Mouse (Mus musculus): ENCODE data around the gene Arhgdig.
A peak's percentile ranks its signal among the peaks of the same experiment; 100 is the strongest.

Arhgdig gene

GRCm38 (mm10) chr17:26207686-26208085 lies at the start of gene Arhgdig:
Gene Arhgdig, minus strand, starts transcription at chr17:26207786.
- DNase-seq (ENCODE audit: low read depth, low spot score): peak; percentile 33

GRCm38 (mm10) chr17:26255313-26255712 lies 47.7 kb upstream of the Arhgdig start:
- no peak for DNase-seq (ENCODE audit: low read depth, low spot score)

DNA sequence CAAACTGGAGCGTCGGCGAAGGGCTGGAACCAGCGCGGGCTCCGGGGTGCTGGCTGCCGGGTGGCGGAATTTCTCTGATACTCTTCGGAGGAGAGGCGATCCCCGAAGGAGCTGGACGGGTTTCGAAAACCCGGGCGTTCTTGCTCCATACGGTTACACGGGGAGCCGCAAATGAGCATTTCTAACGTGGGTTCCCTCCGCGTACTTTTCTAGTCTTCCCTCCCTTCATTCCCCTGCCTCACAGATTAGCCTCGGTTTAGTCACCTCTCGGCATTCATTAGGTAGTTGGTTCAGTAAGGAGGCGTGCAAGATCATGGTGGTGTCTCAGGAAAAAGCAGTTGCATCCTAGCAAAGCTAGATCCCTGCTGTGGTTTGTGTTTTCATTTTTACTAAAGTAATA lies 45.8 kb upstream of the Arhgdig start:
- DNase-seq (ENCODE audit: low read depth, low spot score): peak; percentile 39

- peak; percentile 96 for DNase-seq (ENCODE audit: low read depth, low spot score)
Measured at GRCm38 (mm10) chr17:26252539-26253251, 45.1 kb upstream of the Arhgdig start, which contains the start of gene Luc7l. Gene Luc7l, plus strand, starts transcription at chr17:26252896.

- DNase-seq (ENCODE audit: low read depth, low spot score): peak; percentile 39
Measured at GRCm38 (mm10) chr17:26251886-26252538, 44.4 kb upstream of the Arhgdig start.

DNA sequence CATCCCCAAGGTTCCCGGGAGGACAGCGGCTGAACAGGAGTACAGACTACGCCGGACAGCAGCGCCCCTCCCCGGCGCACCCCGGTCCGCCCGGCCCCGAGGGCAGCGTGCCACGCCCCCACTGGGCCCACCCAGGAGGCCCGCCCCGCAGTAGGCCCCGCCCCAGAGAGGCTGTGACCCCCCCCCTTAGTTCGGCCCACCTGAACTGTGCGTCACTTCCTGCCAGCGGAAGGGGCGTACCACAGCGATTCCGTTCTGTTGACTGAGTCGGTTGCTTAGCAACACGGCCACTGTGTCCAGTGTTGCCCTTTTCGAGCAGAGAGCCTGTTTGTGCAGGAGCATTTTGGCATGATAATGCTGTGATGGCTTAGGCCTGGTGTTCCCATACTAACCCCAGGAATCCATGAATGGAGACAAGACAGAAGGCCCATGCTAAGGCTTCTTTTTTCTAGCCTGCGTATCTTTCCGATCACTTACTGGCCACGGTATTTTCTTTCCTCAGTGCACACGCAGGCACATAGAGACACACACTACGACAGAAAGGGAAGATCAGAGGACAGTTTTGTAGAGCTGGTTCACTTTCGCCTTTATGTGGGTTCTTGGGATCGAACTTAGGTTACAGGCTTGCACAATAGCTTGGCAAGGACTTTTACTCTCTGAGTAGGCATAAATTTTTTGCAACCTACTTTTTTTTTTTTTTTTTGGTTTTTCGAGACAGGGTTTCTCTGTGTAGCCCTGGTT lies 36.7 kb upstream of the Arhgdig start, which contains the start of gene Fam234a:
TSS of gene Fam234a (minus strand) at position 142 of the 741 bp plus-strand sequence.
- peak; percentile 96 for DNase-seq (ENCODE audit: low read depth, low spot score)

- peak; percentile 87 for DNase-seq (ENCODE audit: low read depth, low spot score)
Measured at GRCm38 (mm10) chr17:26243471-26244100, 36.0 kb upstream of the Arhgdig start.

DNA sequence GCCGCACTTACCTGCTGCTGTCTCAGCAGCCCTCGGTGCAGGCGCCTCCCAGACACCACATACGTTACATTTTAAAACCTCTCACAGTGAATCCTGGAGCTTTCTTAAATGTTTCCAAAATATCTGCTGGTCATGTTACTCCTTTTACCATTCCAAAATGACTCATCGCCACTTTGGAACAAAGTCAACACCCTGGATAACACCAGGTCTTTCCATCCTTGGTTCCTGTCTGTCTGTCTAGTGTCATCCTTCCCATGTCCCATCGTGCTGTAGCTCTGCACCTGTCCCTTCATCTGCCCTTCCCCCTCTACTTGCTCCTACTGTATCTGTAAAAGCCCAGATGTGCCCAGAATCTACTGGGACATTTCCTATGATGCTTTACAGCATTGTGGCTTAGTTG lies 33.4 kb upstream of the Arhgdig start:
- DNase-seq (ENCODE audit: low read depth, low spot score): no peak

DNA sequence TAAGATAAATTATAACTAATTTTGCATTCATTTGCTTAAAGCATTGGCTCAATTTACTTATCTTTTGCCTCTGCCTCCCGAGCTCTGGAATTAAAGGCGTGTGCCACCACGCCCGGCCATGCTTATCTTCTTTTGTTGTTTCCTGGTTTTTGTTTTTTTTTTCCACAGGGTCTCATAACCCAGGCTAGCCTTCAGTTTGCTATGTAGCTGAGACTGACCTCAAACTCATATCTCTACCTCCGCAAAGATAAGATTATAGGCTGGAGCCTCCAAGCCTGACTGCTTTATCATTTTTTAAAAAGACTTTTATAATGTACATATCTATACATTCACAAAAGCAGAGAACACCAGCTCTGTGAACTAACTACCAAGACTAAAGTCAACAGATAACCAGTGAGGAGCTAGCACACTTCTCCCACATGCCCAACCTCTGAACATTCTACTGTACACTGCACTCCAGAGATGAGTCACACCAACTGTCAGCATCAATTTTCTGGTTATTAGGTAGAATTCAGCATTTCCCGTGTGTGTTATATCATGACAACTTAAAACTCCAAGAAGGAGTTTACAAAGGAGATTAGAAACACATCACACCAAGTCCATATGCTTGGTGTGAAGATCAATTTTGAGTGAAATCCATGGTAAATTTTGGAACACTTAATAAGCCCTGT lies 32.7 kb upstream of the Arhgdig start:
- no peak for DNase-seq (ENCODE audit: low read depth, low spot score)

DNA sequence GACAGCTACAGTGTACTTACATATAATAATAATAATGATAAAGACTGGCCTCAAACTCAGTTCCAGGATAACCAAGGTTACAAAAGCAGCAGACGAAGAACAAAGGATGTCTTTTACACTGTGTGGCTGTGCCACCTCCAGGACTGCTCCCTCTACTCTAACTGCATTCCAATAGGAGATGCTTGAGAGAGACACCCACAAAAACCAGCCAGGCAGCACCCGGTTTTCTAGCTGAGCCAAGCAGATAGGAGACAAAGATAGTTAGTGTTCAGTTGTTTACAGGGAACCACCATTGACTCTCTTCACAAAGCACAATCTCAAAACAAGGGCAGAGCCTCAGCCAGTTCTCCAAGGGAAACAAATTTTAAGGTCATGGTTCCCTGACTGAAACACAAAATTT lies 32.0 kb upstream of the Arhgdig start:
- no peak for DNase-seq (ENCODE audit: low read depth, low spot score)

GRCm38 (mm10) chr17:26237667-26238066 lies 30.1 kb upstream of the Arhgdig start:
- no peak for DNase-seq (ENCODE audit: low read depth, low spot score)

DNA sequence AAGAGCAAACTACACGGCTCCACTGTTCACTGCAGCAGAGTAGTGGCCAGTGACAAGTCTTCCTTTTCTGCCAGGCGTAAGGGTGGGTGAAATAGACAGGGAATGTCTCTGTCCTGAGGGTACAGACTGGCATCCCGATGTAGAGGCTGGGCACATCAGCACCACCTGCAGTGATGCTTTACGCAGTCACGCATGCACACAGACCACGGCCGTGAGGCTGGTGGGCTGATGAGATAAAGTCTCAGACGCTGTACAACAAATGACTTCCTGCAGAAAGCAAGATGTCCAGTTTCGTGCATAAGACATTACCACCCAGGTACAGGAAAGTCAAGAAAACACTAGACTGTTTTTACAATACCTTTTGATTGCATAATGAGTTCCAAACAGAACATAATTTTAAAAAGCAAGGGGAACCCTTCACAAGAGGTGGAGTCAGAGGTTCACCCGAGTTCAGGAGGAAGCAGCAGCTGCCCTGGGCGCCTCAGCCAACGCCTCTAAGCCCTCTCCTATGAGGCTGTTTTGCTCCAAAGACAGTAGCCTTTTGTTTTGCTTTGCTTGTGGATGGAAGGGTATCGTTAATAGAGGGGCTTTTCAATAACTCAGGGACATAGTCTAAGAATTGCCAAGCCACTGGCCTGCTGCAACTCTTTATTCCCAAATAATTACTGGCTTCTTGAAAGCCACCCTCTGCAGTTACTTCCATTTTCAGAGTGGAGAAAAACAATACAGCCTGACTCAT lies 27.7 kb upstream of the Arhgdig start:
- DNase-seq (ENCODE audit: low read depth, low spot score): no peak

DNA sequence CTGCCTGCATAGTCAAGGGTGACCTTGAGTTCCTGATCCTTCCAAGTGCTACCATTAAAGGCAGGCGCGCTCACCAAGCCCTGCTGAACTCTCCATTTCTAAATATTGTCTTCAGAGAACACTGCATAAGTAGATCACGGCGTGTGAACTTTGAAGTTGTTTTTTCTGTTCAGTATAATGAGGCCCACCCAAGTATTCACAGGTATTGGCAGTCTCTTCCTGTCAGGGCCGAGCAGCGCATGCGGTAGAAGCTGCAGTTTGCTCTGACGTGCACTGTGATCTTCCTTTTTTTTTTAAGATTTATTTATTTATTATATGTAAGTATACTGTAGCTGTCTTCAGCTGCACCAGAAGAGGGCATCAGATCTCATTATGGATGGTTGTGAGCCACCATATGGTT lies 26.8 kb upstream of the Arhgdig start:
- DNase-seq (ENCODE audit: low read depth, low spot score): no peak

GRCm38 (mm10) chr17:26232863-26233262 lies 25.3 kb upstream of the Arhgdig start:
- DNase-seq (ENCODE audit: low read depth, low spot score): peak; percentile 79

GRCm38 (mm10) chr17:26231156-26231555 lies 23.6 kb upstream of the Arhgdig start:
- peak; percentile 89 for DNase-seq (ENCODE audit: low read depth, low spot score)

DNA sequence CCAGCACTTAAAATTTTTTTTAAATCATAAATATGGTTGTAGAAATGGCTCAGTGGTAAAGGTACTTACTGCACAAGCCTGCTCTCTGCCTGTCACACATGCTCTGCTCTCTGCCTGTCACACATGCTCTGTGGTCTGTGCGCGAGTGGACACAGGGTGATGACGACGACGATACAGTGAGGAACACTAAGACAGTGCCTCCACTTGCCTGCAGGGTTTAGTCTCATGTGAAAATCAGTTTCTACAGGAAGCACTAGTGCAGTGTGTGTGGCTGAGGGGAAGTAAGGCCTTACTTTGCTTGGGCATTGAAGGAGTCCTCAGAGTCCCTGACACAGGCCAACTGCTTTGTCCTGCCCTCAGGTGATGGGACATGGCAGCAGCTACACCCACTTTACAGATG lies 22.2 kb upstream of the Arhgdig start:
- DNase-seq (ENCODE audit: low read depth, low spot score): no peak

DNA sequence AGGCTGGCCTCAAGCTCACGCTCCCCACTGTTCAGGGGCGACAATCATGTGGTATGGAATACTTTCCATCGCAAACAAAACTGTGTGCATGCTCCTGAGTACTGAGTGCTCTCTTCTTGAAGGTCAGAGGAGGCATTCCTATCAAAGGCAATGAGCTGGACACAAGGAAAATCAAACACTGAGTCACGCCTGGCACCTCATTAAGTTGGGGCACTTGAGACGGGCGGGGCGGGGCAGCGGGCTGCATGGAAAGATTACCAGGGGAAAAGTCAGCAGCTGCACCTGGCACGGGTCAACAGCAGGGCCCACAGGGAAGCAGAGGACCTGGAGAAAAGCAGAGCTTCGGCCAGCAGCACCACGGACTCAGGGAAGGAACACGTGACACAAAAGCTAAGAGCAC lies 17.6 kb upstream of the Arhgdig start:
- no peak for DNase-seq (ENCODE audit: low read depth, low spot score)

GRCm38 (mm10) chr17:26221508-26221907 lies 13.9 kb upstream of the Arhgdig start:
- no peak for DNase-seq (ENCODE audit: low read depth, low spot score)

DNA sequence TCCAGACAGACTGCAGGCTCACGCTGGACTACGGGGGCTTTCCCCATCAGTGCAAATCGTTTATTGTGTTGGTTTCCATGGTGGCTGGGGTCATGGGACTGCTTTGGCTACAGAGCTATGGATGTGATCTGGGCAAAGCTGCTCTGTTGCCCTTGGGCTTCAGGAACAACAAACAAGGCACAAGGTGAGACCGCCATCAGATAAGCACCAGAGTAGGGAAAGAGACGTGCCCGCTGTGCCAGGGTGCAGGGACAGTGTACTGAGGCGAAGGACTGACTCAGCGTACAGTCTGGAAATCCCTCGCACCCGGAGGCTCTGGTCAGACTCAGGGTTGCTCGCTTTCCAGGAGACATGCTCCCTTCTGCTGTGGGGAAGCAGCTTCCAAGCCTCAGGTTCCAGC lies 5.1 kb upstream of the Arhgdig start:
- DNase-seq (ENCODE audit: low read depth, low spot score): no peak

DNA sequence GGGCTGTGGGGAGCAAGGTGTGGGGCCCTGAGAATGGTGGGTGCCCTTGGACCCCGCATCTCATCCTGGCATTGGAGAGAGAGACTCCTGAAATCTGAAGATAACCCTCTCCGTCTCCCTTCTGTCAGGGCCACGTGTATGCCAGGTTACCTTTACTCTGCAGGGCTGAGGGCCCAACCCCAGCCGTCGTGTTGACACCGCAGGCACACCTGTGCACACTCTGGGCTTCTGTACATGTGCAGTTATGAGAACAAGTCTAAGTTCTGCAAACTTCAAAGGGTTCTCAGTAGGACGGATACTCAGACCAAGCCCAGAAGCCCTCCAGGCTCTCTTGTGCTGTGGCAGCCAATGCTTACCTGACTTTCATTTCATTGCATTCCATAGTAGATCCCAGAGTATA lies 4.7 kb upstream of the Arhgdig start:
- DNase-seq (ENCODE audit: low read depth, low spot score): no peak

- peak; percentile 56 for DNase-seq (ENCODE audit: low read depth, low spot score)
Measured at GRCm38 (mm10) chr17:26206392-26206791, 1.2 kb downstream of the Arhgdig start.

Measured in R1 (cell line).